8 mouse cellular contexts compared by ENCODE assay signal in the genomic region with DNA sequence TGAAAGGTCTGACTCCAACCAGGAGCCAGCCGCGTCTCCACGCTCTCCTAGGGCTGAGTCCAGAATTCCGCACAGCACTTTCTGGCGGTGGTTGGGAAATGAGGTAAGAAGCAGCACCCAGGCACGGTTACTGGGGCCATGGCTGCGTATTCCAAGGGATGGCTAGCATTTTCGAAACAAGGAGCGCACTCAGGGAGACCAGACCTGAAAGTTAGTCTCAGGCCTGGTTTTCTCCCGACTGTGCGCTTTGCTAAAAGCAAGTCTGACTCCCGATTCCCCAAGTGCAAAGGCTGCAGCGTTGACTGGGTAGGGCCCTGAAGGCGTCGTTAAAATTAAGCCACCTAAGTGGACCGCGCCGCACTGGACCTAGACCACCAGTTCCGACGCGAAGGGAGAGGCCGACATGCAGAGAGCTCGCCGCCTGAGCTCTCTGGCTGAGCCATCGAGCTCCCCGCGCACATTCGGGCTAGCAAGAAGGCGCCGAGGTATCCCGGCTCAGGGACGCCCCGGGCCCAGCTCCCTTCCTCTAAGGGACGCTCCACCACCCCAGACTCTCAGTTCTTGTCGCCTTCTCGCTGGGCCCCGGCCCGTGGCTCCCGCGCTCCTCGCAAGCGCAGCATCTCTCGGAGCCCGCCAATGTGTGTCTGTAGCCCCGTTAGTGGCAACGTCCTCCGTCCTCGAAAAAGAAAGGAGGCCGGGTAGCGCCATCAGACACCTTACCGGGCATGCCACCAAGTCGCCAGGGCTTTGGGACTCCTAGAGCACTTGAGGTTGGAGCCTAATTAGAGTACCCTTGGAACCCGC. TPM values are rescaled to one million over a fixed set of nuclear protein-coding genes. Genes with fewer than 3 reads are reported as not detected.
DNase-seq lines count a peak whose midpoint lies in the region; ATAC-seq and TF ChIP-seq lines count a peak whose summit lies in the region.

No protein-coding gene starts in this region.

- TF ChIP-seq CTCF in midbrain, postnatal 0 days (IDR thresholded peaks at IDR 0.05), result no peak

- H3K27ac ChIP-seq in forebrain, embryonic 11.5 days (ENCODE audit: low read depth, low read length), result peak overlapping the region; percentile 88
- H3K27ac ChIP-seq in hindbrain, embryonic 12.5 days, result peak overlapping the region; percentile 95
- peak overlapping the region; percentile 91 for H3K27ac ChIP-seq in limb, embryonic 13.5 days
- H3K27ac ChIP-seq in midbrain, postnatal 0 days (ENCODE audit: low read depth, low read length), result peak overlapping the region; percentile 44

- H3K4me2 ChIP-seq in forebrain, embryonic 11.5 days (ENCODE audit: low read depth, low read length, severe bottlenecking), result peak overlapping the region; percentile 92
- H3K4me2 ChIP-seq in hindbrain, embryonic 12.5 days (replicated peaks), result peak overlapping the region; percentile 92
- H3K4me2 ChIP-seq in limb, embryonic 13.5 days (replicated peaks), result peak overlapping the region; percentile 89
- H3K4me2 ChIP-seq in midbrain, postnatal 0 days (ENCODE audit: low read depth, low read length, poor library complexity, severe bottlenecking), result peak overlapping the region; percentile 91

- no peaks in the 10 kb centered on the region; the same call in 1 of the 2 replicates for H3K36me3 ChIP-seq in forebrain, embryonic 11.5 days (ENCODE audit: control insufficient read depth, insufficient read depth, low read length)
- no peaks in the 10 kb centered on the region for H3K36me3 ChIP-seq in hindbrain, embryonic 12.5 days
- H3K36me3 ChIP-seq in limb, embryonic 13.5 days, result peaks cover 7% of the 10 kb centered on the region
- H3K36me3 ChIP-seq in midbrain, postnatal 0 days (ENCODE audit: insufficient read depth, low read length), result no peaks in the 10 kb centered on the region

- no peak for ATAC-seq in forebrain, embryonic 11.5 days (replicated peaks; ENCODE audit: low FRiP score)
- no peak for ATAC-seq in hindbrain, embryonic 12.5 days (ENCODE audit: low FRiP score)
- ATAC-seq in limb, embryonic 13.5 days (ENCODE audit: low FRiP score, low read depth), result no peak
- no peak for ATAC-seq in midbrain, postnatal 0 days (ENCODE audit: low FRiP score)

- no peaks in the 10 kb centered on the region for H3K27me3 ChIP-seq in forebrain, embryonic 11.5 days (ENCODE audit: control insufficient read depth, insufficient read depth, low read length)
- H3K27me3 ChIP-seq in hindbrain, embryonic 12.5 days, result no peaks in the 10 kb centered on the region
- no peaks in the 10 kb centered on the region for H3K27me3 ChIP-seq in limb, embryonic 13.5 days
- H3K27me3 ChIP-seq in midbrain, postnatal 0 days (ENCODE audit: insufficient read depth, low read length), result no peaks in the 10 kb centered on the region

- no peaks in the 10 kb centered on the region for H3K9me3 ChIP-seq in forebrain, embryonic 11.5 days (ENCODE audit: control insufficient read depth, low read length)
- H3K9me3 ChIP-seq in hindbrain, embryonic 12.5 days (replicated peaks), result no peaks in the 10 kb centered on the region
- H3K9me3 ChIP-seq in limb, embryonic 13.5 days, result no peaks in the 10 kb centered on the region
- no peaks in the 10 kb centered on the region for H3K9me3 ChIP-seq in midbrain, postnatal 0 days (ENCODE audit: low read length)

- peak; percentile 65 for DNase-seq in cerebellum, postnatal 10 days
- no peak for DNase-seq in cerebellum, adult 9-10 months
- DNase-seq in NIH3T3 (ENCODE audit: low read depth), result peak; percentile 63
- DNase-seq in forebrain, embryonic 11.5 days (ENCODE audit: low spot score), result peak; percentile 73
- DNase-seq in midbrain, postnatal 0 days (ENCODE audit: low spot score), result peak; percentile 36
- peak; percentile 7 to 12 for DNase-seq in thymus, postnatal 10 days (ENCODE audit: low spot score in 2 of 2)

- H3K9ac ChIP-seq in forebrain, embryonic 11.5 days (ENCODE audit: low read length), result peak overlapping the region; percentile 91
- H3K9ac ChIP-seq in hindbrain, embryonic 12.5 days, result peak overlapping the region; percentile 99
- H3K9ac ChIP-seq in limb, embryonic 13.5 days, result peak overlapping the region; percentile 96
- H3K9ac ChIP-seq in midbrain, postnatal 0 days (replicated peaks; ENCODE audit: low read length, poor library complexity, severe bottlenecking), result peak overlapping the region; percentile 72

- H3K4me1 ChIP-seq in forebrain, embryonic 11.5 days (replicated peaks; ENCODE audit: control insufficient read depth, insufficient read depth, low read length), result peaks cover 6% of the 10 kb centered on the region; the same call in 1 of the 2 replicates
- peaks cover 23% of the 10 kb centered on the region for H3K4me1 ChIP-seq in hindbrain, embryonic 12.5 days
- peaks cover 37% of the 10 kb centered on the region for H3K4me1 ChIP-seq in limb, embryonic 13.5 days
- H3K4me1 ChIP-seq in midbrain, postnatal 0 days (ENCODE audit: insufficient read depth, low read length), result peaks cover 7% of the 10 kb centered on the region

- H3K4me3 ChIP-seq in forebrain, embryonic 11.5 days (ENCODE audit: low read depth, low read length), result peak overlapping the region; percentile 80
- peak overlapping the region; percentile 98 for H3K4me3 ChIP-seq in hindbrain, embryonic 12.5 days
- peak overlapping the region; percentile 96 for H3K4me3 ChIP-seq in limb, embryonic 13.5 days
- H3K4me3 ChIP-seq in midbrain, postnatal 0 days (ENCODE audit: low read depth, low read length), result peak overlapping the region; percentile 91

- WGBS in forebrain, embryonic 11.5 days, result under 1% methylated on average over 53 of the region's 53 CpGs
- under 1% methylated on average over 53 of the region's 53 CpGs for WGBS in hindbrain, embryonic 12.5 days
- under 1% methylated on average over 53 of the region's 53 CpGs for WGBS in limb, embryonic 13.5 days
- under 1% methylated on average over 53 of the region's 53 CpGs for WGBS in midbrain, postnatal 0 days

RNA-seq across cellular contexts. Expression of a gene that starts 1.3 kb away (rescaled TPM):
- polyA plus RNA-seq in forebrain, embryonic 11.5 days (2014; fragmentation: Nextera tagmentation; extraction: Ambion mirVana), result 51.8 and 54.6 TPM in 2 replicates
- polyA plus RNA-seq in hindbrain, embryonic 12.5 days (2016; fragmentation: Nextera tagmentation; extraction: Ambion mirVana), result 61.5 and 64.7 TPM in 2 replicates
- 32.6 and 33.3 TPM in 2 replicates for polyA plus RNA-seq in limb, embryonic 13.5 days (2015; fragmentation: Nextera tagmentation; extraction: Ambion mirVana)
- 19.5 and 20.7 TPM in 2 replicates for total RNA-seq in midbrain, postnatal 0 days (2014; rRNA removed)
- 6.5 and 6.8 TPM in 2 replicates for polyA plus RNA-seq in midbrain, postnatal 0 days (2015; fragmentation: Nextera tagmentation; extraction: Ambion mirVana)

RNA-seq across cellular contexts. Expression of a gene that starts 30.6 kb away (rescaled TPM):
- polyA plus RNA-seq in forebrain, embryonic 11.5 days (2014; fragmentation: Nextera tagmentation; extraction: Ambion mirVana), result 163 and 171 TPM in 2 replicates
- polyA plus RNA-seq in hindbrain, embryonic 12.5 days (2016; fragmentation: Nextera tagmentation; extraction: Ambion mirVana), result 222 and 224 TPM in 2 replicates
- polyA plus RNA-seq in limb, embryonic 13.5 days (2015; fragmentation: Nextera tagmentation; extraction: Ambion mirVana), result 188 and 200 TPM in 2 replicates
- total RNA-seq in midbrain, postnatal 0 days (2014; rRNA removed), result 75.5 and 109 TPM in 2 replicates
- 142 and 180 TPM in 2 replicates for polyA plus RNA-seq in midbrain, postnatal 0 days (2015; fragmentation: Nextera tagmentation; extraction: Ambion mirVana)

Comparison
In these comparisons a context has a peak if more than half of its experiments do, and no peak if none do; other contexts are left out.
1. H3K27ac ChIP-seq: peak in every context shown above with its lines; median percentile 95 in hindbrain, embryonic 12.5 days; 91 in limb, embryonic 13.5 days; 88 in forebrain, embryonic 11.5 days; 44 in midbrain, postnatal 0 days.